Mouse (Mus musculus): ENCODE measurements at regions not wholly inside any gene's neighbourhood (a gene's known extent, or its start where the extent isn't known, plus 50 kb on each side); places are given as distances from the start of the nearest gene placed in this dataset.

GRCm38 (mm10) chr13:16100253-16100652 lies 88.6 kb downstream of the Inhba start:
- in situ Hi-C loops (cut with MboI, MseI) = no loop called here

DNA sequence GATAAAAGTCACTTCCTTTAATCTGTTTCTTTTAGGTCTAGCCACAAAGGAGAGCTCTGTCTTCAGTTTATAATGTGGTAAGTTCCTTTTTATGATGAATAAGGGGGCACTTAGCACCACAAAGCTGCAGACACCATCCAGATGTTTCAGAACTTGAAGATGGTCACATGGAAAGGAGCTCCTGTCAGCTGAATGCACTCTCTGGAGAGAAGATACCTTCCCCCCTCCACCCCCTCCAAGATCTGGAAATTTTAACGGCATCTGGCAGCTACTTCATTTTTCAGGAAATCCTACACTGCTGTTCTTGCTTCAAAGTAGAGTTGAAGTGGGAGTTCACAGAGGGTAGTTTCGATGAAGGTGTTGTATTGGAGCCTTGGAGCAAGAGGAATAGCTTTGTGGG lies 103.2 kb downstream of the Inhba start:
- in situ Hi-C loops (cut with MboI, MseI) = no loop called here

DNA sequence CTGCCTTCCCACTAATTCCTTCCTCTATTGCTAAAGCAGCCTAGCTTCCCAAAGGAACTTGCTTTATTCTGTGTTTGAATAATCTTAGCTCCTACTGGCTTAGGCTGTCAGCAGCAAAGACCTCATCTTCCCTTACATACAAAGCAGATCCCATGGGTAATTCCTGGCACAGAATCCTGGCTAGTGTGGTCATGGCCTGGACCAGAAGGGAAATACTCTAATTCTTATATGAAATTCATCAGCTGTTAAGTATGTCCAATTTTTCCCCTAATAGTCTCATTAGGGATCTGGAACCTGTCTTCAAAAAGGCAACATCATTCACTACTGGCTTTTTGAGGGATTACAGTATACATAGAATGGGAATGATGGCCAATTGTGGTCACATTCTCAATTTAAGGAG lies 135.0 kb downstream of the Inhba start:
- in situ Hi-C loops (cut with MboI, MseI) = no loop called here

- in situ Hi-C loops (cut with MboI, MseI) = no loop called here
These were observed 143.3 kb downstream of the Inhba start for GRCm38 (mm10) chr13:16154926-16155325.

DNA sequence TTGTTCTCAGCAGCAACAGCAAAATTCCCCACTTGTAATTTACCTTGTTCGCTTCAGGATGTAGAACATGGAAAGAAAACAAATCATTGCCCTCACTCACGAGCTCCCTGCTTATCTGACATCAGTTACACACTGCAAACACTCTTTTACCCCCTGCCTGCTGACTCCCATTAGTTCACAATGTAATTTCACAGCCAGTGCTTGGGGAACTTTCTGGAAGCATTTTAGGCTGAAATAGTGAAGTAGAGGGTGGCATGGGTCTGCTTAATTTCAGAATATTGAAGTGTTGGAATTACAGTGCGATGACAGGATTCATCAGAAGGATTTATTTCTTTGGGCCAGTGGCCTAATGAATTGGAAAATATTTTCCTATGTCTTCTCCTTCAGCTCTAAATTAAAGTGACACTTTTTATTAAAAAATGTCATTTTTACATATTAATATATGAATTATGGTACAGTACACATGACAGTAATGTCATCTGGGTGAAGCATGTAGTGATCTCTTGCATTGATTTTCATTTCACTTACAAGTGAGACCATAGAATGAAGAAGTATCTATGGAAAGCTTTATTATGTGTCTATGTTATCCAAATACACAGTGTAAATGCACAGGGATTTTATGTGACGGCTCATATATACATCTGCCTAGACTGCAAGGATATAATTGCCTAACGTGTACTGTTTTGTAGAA lies 153.7 kb downstream of the Inhba start:
- in situ Hi-C loops (cut with MboI, MseI) = loop anchor here (10.0 kb wide), 1 partner anchor 389 kb away; no protein-coding TSS in a partner anchor

DNA sequence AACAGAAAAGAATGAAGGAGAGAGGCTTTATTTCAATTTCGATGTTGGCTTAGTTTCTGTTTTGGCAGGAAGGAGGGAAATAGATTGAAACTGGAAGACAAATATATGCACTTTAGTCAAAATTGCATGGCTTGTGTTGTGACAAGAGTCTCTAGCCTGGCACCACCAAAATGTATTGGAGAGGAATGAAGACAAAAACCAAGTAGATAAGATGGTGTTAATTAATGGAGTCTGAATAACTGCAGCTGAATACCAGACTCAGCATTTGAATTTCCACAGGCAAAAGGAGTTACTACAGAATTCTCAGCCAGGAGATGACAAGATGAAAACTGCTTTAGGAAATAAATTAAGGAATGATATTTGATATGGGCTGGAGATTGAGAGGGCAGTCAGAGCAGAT lies 185.0 kb downstream of the Inhba start:
- in situ Hi-C loops (cut with MboI, MseI) = no loop called here

DNA sequence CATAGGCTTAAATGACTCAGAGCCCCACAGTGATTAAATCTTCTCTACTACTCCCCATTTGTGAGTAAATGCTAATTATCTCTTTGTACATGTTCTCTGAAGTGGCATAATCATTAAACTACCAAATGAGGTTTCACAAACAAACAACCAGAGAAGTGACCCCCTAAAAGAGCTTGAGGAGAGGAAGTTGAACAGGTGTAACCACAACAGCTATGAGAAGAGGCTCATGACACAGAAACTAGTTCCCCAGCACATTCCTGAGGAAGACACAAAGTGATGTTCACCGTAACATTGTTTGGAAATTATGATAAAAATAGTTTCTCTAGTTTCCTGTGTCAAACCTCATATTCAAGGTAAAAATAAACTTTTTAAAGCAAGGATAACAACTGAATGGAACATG lies 188.4 kb downstream of the Inhba start:
- in situ Hi-C loops (cut with MboI, MseI) = no loop called here

- in situ Hi-C loops (cut with MboI, MseI) = no loop called here
These were observed 191.5 kb downstream of the Inhba start for GRCm38 (mm10) chr13:16203147-16203546.

DNA sequence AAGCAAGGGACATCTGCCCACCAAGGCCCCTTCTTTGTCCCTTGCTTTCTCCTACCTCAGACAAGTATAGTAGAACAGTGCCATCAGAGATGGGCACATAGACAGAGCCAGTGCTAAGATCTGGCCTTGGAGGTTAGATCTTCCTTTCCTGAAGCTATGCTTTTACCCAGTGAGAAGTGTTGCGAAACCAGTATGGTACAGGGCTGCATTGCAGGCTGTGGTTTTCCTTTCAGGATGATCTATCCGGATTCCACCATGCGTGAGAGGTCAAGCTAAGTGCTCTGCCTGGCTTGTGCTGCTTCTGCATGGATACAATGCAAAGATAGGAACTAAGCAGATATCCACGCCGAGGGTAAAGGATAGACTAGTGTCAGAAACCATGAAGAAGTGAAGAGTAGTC lies 192.4 kb downstream of the Inhba start:
- in situ Hi-C loops (cut with MboI, MseI) = no loop called here

- in situ Hi-C loops (cut with MboI, MseI) = no loop called here
These were observed 199.8 kb downstream of the Inhba start for GRCm38 (mm10) chr13:16211482-16211881.

GRCm38 (mm10) chr13:16219877-16220276 lies 208.2 kb downstream of the Inhba start:
- in situ Hi-C loops (cut with MboI, MseI) = no loop called here

DNA sequence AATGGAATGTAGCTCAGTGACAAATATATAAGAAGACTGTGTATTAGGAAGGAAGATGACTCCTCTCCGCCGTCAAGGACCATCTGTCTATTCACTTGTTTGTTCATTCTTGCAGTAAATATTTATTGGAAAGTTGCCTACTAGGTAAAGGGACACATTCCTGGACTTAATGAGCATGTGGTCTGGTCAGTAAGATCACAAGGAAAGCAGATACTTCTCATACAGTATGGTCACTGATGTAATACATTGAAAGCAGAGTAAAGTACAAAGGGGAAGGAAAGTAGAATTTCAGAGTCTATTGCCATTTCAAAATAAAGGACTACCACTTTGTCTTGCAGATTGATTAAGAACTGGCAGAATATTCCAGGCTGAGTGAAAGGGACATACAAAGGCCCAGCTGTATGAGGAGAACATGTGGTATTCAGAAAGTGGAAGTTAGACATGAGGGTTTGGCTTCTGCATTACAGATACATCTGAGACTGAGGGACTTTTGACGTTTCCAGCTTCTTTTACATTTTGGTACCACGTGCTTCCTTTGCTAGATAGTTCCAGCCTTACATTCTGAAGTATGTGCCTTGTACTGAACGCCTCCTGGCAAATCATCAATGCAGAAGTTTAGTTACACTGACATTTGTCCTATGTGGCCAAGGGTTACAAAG lies 211.4 kb downstream of the Inhba start:
- in situ Hi-C loops (cut with MboI, MseI) = no loop called here

DNA sequence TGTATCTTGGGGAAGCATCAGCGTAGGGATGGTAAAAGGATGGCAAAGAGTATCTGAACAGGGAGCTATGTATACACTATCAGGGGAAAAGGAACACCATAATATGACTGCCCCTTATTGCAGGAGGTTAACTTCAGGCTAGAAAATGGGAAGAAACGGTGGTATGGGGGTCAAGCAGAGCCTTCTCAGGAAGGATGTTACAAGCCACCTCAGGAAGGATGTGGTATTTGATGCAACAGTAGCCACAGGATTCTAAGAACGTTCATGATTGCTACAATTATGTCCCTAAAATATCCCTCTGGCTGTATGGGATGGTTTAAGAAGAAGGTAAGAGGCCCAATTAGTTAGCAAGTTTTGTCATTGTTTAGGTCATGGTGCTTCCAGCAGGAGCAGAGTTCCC lies 249.5 kb downstream of the Inhba start:
- in situ Hi-C loops (cut with MboI, MseI) = no loop called here

DNA sequence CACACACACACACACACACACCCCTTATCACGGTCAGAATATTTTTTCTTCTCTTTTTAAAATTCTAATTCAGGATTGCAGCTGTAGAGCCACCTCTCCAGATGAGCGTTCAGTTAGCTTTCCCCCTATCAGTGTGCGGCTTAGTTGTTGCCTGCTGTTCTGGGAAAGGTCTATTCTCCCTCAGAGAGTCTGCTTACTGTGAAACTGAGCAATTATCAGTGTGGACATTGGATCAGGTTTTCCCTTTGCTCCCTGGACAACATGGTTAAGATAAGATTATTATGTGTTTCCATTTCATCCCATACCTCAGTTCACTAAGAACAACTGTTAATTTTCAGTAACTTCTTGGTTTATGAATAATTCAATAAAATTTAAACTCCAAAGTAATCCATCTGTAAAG lies 268.3 kb downstream of the Inhba start:
- in situ Hi-C loops (cut with MboI, MseI) = no loop called here

DNA sequence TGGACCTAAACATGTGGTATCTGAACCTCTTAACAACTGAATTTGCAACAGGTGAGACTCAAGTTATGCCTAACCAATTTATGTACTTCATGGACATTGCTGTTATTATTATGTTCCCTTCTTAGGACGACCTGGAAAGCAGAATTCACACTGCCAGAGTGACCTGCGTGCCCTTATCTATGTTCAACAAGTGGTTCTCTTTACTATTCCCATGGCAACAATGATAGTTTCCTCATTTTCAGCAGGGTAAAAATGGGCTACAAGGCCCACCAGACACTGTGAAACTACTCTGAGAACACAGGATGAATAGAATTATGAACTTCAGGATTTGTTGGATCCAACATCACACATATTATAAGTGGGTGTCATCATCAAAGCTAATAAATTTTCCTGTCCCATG lies 269.1 kb downstream of the Inhba start:
- in situ Hi-C loops (cut with MboI, MseI) = no loop called here

- in situ Hi-C loops (cut with MboI, MseI) = no loop called here
These were observed 270.1 kb downstream of the Inhba start for GRCm38 (mm10) chr13:16281777-16282176.

- in situ Hi-C loops (cut with MboI, MseI) = no loop called here
These were observed 270.6 kb downstream of the Inhba start for GRCm38 (mm10) chr13:16282230-16282629.

DNA sequence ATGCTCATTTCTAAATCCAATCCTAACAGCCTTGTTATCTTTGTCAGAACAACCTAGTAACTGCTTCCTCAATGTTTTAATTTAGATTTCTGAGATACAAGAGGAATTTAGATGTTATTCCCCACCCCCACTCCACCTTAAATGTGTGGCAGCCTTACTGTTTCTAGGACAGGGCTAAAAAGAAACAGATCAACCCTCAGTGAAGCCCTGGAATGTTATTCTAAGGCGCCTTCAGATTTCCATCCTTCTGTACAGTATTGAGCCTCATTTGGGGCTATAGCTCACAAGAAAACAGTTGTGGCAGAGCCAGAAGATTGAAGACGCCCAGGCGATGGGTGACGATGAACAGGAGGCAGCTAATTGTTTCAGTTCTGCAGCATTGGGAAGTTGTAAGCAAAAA lies 271.7 kb downstream of the Inhba start:
- in situ Hi-C loops (cut with MboI, MseI) = no loop called here

DNA sequence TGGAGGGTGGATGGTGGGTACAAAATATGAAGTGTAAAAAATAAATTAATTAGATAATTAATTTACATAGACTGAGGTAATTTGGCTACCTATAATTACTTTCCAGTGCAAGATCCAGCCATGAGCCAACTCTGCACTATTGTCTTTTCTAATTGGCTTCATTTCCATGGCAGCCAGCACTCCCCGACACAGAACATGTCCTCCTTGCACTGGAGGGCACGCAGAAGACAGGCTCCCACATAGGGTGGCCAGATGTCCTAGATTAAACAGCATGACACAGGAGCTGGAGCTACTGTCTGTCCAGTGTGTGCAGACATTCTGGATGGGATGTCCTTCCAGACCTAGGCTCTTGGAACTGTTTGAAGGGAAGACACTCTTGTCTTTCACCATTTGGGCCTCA lies 278.0 kb downstream of the Inhba start:
- in situ Hi-C loops (cut with MboI, MseI) = no loop called here

- in situ Hi-C loops (cut with MboI, MseI) = no loop called here
These were observed 279.1 kb downstream of the Inhba start for GRCm38 (mm10) chr13:16290784-16291183.

DNA sequence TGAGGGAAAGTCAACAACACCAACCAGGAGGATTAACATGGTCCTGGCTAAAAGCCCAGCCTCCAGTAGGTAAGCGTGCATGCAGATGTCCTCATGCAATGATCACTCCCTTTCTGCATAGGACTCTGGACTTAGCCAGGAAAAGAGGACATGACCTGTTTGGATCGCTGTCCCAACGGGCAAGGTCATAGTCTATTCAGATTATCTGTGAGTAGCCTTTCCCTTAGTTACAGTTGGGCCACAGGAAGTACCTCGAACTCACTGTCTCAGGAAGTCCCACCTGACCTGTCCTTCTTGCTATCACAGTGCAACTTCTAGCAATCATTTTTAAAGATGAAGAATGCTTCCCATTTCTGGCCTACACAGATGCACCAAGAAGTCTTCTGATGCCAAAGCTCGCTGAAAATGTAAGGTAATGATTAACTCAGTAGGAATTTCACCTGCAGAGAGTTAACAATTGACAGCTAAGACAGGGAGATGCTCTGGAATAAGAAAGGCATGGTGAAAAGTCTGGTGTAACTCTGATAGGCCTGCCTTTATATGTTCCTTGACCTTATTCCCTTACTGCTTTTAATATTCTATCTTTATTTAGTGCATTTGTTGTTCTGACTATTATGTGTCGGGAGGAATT lies 280.1 kb downstream of the Inhba start:
- in situ Hi-C loops (cut with MboI, MseI) = no loop called here

- in situ Hi-C loops (cut with MboI, MseI) = no loop called here
These were observed 288.1 kb downstream of the Inhba start for GRCm38 (mm10) chr13:16299756-16300155.

DNA sequence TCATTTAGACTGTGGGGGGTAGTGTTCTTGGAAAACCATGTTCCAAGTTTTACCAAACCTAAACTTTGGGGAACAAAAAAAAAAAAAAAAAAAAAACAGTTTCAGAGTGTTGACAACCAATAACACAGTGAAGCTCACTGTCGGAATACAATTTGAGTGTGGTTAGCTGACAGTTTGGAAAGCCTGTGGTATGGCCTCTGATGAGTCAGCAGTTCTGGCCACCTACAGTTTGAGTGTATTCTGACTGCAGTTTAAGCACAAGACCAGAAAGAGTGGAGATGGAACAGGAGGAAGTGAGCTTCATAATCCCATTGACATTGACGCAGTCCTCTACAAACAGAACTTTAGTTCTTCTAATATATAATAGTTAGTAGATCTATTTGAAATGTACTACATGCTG lies 303.0 kb downstream of the Inhba start:
- in situ Hi-C loops (cut with MboI, MseI) = no loop called here

Data from T-helper 1 cell (primary cell).